Mouse (Mus musculus) right cerebral cortex, postnatal 14 days (tissue): ENCODE measurements at regions not wholly inside any gene's neighbourhood (a gene's known extent, or its start where the extent isn't known, plus 50 kb on each side); places are given as distances from the start of the nearest gene placed in this dataset.

Source experiments
- DNase-seq: peaks from one replicate; pipeline ENCODE4 v3.0.0; 2022

DNA sequence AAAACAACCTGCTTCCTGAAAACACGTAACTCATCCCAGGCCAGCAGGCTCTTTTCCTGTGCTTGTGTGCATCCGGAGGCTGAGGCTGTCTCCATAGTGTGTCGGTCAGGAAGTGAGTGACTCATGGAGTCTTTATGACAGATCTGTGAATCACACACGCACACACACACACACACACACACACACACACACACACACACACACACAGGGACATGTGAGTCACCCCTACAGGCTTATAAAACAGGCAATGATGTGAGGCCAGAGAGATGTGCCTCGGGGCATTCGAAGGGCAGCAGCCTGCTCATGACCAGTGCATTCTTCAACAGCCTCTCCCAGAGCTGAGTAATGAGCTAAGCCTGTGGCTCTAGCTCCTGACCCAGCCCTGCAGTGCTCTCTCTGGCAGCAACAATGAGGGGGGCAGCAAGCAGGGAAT lies 97.5 kb upstream of the Dlx2 start:
- no peak for DNase-seq

DNA sequence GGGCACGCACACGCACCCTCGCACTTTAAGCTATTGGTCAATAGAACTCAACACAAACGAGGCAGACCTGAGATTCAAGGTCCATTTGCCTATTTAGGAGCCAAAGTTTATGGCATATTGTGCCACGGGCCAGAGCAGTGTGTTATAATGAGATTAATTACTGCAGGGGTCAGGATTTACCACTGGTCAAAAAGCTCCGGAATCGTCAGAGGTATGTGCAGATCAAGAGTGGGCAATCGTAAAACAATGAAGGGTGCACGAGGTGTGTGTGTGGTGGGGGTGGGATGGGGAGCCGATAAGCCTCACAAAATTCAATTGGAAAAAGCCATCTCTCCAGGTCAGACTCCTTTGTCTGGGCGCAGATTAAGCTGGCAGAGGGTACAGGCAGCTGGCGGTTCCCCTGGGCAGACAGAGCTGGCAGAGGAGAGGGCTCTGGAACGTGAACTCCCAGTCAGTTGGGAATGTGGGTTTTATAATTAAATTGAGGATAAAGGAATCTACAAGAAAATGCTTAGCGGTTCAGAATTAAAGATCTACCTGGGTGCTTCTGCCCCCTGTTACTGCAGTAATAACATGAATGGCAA lies 97.4 kb upstream of the Itga6 start:
- no peak for DNase-seq

GRCm38 (mm10) chr2:71651662-71652061 lies 93.8 kb upstream of the Itga6 start:
- no peak for DNase-seq

DNA sequence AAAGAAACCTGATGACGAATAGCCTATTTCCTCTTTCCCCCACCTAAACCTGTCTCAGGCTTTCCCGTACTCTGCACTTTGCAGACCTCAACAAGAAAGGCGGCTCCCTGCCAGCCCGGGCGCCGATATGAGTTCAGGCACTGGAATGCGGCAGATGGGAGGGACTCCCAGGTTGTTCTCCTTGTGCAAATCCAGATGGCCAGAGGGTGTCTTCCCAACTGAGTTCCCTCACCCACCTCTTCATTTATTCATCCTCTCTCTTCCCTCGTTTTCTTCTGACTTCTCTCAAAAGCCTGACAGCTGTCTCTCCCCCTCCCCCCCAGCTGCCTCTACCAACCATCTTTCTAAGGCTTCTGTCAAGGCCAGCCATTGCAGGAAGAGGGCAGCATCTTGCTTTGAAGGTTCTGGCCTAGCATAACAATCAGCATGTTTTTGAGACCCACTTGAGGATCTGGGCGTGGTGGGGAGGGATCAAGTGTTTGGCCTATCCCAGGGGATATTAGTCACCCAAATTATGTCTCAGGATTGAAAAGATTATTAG lies 93.1 kb upstream of the Itga6 start:
- DNase-seq = peak; percentile 46

DNA sequence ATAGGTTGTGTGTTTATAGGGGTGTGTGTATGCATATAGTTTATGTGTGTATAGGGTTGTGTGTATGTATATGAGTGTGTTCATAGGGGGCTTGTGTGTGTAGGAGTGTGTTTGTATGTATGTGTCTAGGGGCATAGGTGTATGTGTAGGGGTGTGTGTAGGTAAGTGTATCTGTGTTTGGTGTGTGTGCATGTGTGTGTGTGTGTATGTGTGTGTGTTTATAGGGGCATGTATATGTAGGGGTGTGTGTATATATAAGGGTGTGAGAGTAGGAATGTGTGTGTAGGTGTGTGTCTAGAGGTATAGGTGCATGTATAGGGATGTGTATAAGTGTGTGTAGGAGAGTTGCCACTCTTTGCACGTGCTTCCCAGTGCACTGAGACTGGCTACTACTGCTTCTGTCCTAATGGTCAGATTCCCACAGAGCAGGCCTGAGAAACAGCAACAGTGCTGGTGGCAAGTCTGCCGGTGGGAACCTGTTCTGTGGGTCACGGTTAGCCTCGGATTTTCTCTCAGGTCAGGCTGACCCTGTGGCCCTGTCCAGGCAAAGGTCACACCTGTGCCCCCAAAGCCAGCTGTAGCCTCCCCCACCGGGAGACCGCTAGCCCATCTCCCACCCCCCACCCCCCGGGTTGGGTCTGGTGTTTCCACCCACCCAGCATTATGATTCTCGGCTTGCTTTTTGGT lies 90.5 kb upstream of the Itga6 start:
- DNase-seq = no peak

DNA sequence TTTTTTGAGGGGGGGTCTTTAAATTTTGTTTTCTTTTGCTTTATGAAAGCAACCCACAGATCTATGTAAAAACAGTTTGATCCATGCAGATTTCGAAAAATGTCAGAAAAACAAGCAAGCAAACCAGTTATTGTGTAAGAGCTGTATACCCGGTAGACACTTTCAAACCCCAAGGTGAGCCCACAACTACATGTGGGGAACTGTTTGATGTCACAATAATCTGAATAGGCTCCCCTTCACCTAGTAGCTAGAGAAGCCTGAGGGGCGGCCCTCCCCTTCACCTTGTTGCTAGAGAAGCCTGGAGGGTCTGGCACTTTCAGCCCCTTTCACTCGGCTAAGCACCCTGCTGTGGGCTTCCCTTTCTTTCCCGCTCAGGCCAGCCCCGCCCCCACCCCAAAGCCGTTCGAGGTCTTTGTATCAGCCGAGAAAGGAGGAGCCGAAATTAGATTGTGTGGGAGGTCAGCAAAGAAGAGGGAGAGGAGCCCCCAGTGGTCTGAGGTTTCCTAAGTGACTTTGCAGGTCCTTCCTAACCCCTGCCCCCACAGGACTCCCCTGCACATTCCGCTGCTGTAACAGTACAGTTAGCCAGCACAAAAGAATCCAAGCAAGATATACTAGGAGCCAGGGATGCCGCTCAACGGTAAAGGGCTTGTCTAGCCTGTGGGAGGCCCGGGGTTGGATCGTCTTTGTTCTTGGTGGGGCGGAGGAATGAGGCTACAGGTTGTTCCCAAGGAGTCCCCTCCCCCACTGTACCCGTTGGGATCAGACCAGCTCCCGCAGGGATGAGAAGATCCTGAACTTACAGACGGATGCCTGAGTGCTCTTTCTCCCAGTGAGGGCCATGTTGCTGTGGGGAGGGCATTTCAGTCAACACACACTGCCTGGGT lies 89.7 kb upstream of the Itga6 start:
- no peak for DNase-seq

DNA sequence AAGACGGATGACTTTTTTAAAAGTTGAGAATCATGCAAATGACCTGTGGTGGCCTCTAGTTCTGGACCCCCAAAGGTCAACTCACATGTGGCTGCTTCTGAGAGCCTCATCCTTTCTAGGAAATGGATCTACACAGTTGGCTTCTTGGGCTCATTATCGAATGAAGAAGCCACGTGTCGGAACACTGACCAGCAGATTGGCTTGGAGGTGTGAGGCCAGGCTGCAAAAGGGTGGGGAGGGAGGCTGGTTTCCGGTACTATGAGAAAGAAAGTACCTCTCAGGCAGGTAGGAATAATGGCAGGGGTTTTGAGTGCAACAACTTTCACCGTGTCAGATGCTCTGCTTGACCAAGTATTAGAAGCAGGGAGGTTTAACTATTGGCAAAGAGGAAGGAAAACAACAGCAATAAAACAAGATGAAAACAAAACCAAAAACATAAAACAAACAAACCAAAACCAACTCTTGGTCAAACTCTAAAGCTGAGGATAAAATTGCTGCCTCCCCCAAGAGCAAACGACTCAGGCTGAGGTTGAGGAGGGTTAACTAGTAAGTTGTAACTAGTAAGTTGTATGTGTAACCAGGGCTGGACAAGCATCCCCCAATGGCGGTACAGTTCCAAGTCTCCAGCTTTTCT lies 88.7 kb upstream of the Itga6 start:
- no peak for DNase-seq

GRCm38 (mm10) chr2:71661438-71661837 lies 84.0 kb upstream of the Itga6 start:
- no peak for DNase-seq

DNA sequence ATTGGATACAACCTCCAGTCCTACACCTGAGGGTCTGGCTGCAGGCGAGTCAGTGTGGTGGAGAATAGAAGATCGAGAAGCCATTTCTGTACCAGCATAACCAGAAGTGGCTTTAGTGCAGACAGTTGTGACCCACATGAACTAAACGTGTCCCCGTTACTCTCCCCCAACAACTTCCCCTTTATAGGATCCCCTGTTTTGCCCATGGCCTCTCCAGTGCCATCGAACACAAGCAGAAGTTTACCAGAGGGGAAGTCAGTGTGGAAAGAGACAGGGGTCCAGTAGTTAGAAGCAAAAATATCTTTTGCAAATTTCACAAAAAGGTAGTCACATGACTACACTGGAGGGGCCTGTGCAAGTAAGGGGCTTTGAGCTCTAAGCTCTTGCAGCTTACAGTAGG lies 83.4 kb upstream of the Itga6 start:
- no peak for DNase-seq

- DNase-seq = no peak
Observed at GRCm38 (mm10) chr2:71663453-71663852, 82.0 kb upstream of the Itga6 start.

- no peak for DNase-seq
Observed at GRCm38 (mm10) chr2:71666927-71667326, 78.5 kb upstream of the Itga6 start.

DNA sequence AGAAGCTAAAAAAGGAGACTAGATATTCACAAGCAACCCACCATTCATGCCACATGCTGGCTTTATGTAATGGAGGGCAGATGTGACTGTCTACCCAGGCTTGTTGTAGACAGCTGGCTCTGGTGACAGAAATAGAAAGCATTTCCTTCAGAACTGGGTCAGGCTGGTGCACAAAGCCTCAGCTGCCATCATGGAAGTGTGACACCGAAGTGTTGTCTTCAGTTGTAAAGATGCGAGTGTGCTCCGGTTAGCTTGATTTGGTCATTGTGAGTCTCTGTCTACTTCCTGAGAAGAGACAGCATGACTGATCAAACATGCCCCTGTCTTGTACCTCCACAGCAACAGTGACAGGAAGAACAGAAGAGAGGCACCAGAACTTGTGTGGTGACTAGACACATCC lies 77.7 kb upstream of the Itga6 start:
- DNase-seq = no peak

DNA sequence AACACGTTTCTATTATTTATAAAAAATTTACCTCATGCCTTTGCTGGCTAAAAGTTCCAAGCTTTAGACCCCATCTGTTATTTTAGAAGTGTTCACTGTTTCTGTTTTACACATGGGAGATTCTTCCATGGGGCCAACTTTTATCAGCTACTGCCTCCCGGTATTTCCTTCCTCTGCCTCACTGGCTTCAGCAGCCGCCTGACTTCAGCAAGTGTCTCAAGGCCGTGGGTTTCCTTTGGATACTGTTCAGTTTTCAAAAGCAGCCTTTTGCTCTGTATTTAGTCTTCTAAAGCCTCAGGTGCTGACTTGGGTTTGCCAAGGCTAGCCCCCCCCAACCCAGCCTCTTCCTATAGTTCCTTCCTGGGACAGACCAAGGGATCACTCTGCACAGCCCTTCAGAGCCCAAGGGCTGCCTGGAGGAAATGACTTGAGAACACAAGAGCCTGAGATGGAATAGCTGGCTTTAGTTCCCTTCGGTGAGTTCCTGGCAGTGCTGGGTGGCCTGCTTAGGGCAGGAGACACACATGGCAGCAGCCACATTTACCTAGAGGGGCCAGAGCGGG lies 75.1 kb upstream of the Itga6 start:
- DNase-seq = no peak

- DNase-seq = no peak
Observed at GRCm38 (mm10) chr2:71670882-71671281, 74.5 kb upstream of the Itga6 start.

DNA sequence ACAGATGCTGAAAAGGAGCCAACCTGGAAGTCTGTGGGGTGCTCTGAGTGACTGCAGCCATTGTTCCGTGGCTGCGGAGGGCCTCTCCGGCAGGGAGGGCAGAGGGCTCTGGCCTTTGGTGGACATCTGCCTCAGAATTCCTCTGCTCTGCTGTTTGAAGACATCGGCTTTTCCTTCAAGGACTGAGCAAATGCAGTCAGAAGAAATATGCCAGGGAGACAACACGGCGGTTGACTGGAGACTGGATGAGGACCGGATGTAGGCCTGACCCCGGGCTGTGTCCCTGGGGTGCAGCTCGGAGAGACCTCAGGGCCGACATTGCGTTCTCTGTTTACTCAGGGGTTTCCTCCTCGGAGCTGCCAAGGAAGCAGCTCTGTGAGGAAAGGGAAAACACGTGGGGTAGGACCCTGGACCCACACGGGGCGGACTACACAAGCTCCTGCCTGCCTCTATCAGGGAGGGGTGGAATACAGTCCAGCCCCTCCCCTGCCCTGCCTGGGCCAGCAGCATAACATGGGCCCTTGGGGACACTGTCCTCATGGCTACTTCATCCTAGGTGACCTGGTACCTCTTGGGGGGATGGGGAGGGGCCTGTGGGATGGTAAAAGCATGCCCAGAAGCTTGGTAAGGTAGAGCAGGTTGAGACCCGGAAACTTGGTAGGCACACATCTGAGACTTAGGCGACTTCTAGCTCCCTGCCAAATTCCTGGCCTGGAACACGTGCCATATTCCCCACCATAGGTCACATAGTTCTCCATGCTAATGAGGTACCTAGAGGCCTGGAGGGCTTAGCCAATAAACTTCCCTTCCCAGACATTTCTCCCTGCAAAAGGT lies 72.1 kb upstream of the Itga6 start:
- no peak for DNase-seq

GRCm38 (mm10) chr2:71680746-71681145 lies 64.7 kb upstream of the Itga6 start:
- DNase-seq = no peak

DNA sequence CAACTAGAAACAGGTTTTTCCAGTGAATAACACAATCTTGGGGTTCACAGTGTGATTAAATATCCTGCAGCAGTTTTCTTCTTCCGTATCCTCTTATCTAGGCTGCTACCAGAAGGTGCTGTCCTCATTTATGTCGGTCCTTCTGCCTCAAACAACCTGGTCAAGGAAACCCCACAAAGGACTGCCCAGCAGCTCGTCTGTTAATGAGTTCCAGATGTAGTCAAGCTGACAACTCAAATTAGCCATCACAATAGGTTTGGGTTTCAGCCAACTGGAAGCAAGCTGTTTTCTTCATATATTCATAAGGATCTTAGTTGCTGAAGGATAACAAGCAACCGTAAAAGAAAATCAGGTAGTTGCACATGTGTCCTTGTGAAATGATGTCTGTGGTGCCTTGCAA lies 64.3 kb upstream of the Itga6 start:
- DNase-seq = no peak

DNA sequence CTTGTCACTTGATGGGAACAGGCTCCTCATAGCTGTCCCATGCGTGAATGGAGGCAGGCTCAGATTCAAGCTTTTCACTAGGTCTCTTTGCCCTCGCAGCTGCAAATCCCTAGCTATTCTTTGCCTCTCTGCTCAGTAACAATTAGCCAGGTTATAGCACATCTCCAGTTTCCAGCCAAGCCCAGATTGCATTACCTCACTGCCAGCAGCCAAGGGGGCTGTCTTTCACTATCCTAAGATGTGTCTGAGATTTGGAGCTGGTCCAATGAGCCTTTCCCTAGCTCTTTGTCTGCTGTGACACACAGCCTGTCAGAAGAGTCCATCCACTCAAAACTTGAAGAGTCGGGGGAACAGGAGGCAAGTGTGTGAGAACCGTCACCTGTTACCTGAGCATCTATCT lies 62.0 kb upstream of the Itga6 start:
- DNase-seq = no peak

DNA sequence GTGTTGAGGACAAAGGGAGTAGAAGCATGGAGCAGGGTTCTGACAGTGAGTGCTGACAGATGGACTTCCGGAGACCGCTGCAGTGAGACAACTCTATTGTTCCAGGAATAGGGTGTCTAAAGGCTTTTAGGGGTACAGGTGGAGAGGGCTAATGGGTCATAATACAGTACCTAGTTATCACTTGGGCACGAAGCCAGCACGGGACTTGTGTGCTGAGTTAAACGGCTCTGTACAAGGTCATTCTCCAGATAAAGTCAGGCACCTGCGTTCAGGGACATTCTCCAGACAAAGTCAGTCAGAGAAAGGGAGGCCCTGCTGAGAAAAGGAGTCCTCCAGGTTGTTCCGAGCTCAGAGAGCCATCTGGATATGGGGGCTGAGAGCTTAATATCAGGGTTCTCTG lies 60.2 kb upstream of the Itga6 start:
- DNase-seq = no peak

GRCm38 (mm10) chr2:71689041-71689440 lies 56.4 kb upstream of the Itga6 start:
- DNase-seq = no peak

- DNase-seq = no peak
Observed at GRCm38 (mm10) chr2:71690277-71691161, 54.9 kb upstream of the Itga6 start.
